Mouse (Mus musculus): ENCODE measurements around the gene Fnbp1l.

DNA sequence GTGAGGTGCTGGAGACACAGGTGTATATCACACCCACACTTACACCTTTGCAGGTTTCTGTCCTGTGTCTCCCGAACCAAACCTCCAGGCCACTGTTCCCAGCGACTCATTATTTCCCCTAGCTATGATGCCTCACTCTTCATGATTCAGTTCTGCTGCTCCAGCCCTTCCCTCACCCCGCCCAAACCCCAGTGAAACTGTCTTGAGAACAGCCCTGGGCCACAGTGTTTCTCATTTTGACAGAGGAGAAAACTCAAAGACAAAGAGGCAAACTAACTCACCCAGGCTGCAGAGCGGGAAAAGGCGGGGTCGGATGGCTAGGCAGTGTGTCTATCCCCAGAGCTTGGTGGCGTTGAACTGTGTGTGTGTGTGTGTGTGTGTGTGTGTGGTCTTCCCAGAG is 121.0 kb downstream of the Fnbp1l start:
- TF ChIP-seq CTCF (IDR thresholded peaks at IDR 0.05; ENCODE audit: low read depth) (no peak), EP300 (IDR thresholded peaks at IDR 0.05; ENCODE audit: low read depth) (no peak)
